Mouse (Mus musculus): Measurements from ENCODE around the gene Lmbr1l.
"Not testable (repeated sequence)": the region's sequence is repeated elsewhere in the genome, so short reads cannot be mapped to it uniquely, and the experiment has no call there.

Lmbr1l gene

GRCm38 (mm10) chr15:98934217-98934839, 16.3 kb upstream of the Lmbr1l start, which contains the start of gene Tuba1b:
Gene Tuba1b, minus strand, starts transcription at chr15:98934565.
- peak; percentile 92 for DNase-seq (ENCODE audit: low read depth, low spot score)

GRCm38 (mm10) chr15:98933833-98934216, 15.8 kb upstream of the Lmbr1l start:
- peak; percentile 99 for DNase-seq (ENCODE audit: low read depth, low spot score)

- DNase-seq (ENCODE audit: low read depth, low spot score), result peak; percentile 45
Measured at GRCm38 (mm10) chr15:98933004-98933671, 15.1 kb upstream of the Lmbr1l start.

- DNase-seq (ENCODE audit: low read depth, low spot score), result no peak
Measured at GRCm38 (mm10) chr15:98930998-98931397, 13.0 kb upstream of the Lmbr1l start.

GRCm38 (mm10) chr15:98930017-98930734, 12.1 kb upstream of the Lmbr1l start:
- DNase-seq (ENCODE audit: low read depth, low spot score), result peak; percentile 50

- peak; percentile 95 for DNase-seq (ENCODE audit: low read depth, low spot score)
Measured at GRCm38 (mm10) chr15:98928598-98929240, 10.7 kb upstream of the Lmbr1l start.

- no peak for DNase-seq (ENCODE audit: low read depth, low spot score)
Measured at GRCm38 (mm10) chr15:98927566-98927965, 9.5 kb upstream of the Lmbr1l start.

- no peak for DNase-seq (ENCODE audit: low read depth, low spot score)
Measured at GRCm38 (mm10) chr15:98924682-98925081, 6.7 kb upstream of the Lmbr1l start.

GRCm38 (mm10) chr15:98923031-98923537, 5.1 kb upstream of the Lmbr1l start:
- no peak for DNase-seq (ENCODE audit: low read depth, low spot score)

- no peak for DNase-seq (ENCODE audit: low read depth, low spot score)
Measured at GRCm38 (mm10) chr15:98922581-98922980, 4.5 kb upstream of the Lmbr1l start.

- DNase-seq (ENCODE audit: low read depth, low spot score), result peak; percentile 61
Measured at GRCm38 (mm10) chr15:98921510-98921909, 3.5 kb upstream of the Lmbr1l start.

GRCm38 (mm10) chr15:98918499-98918895, 466 bp upstream of the Lmbr1l start:
- DNase-seq (ENCODE audit: low read depth, low spot score), result not testable (repeated sequence)

- peak; percentile 51 for DNase-seq (ENCODE audit: low read depth, low spot score)
Measured at GRCm38 (mm10) chr15:98917091-98917490, 940 bp downstream of the Lmbr1l start.

GRCm38 (mm10) chr15:98916016-98916415, 2.0 kb downstream of the Lmbr1l start:
- no peak for DNase-seq (ENCODE audit: low read depth, low spot score)

- DNase-seq (ENCODE audit: low read depth, low spot score), result no peak
Measured at GRCm38 (mm10) chr15:98914903-98915302, 3.1 kb downstream of the Lmbr1l start.

GRCm38 (mm10) chr15:98904692-98905091, 13.3 kb downstream of the Lmbr1l start:
- peak; percentile 86 for DNase-seq (ENCODE audit: low read depth, low spot score)

- DNase-seq (ENCODE audit: low read depth, low spot score), result no peak
Measured at GRCm38 (mm10) chr15:98902600-98902999, 15.4 kb downstream of the Lmbr1l start.

GRCm38 (mm10) chr15:98901530-98901929, 16.5 kb downstream of the Lmbr1l start:
- no peak for DNase-seq (ENCODE audit: low read depth, low spot score)

- peak; percentile 70 for DNase-seq (ENCODE audit: low read depth, low spot score)
Measured at GRCm38 (mm10) chr15:98897928-98898800, 19.9 kb downstream of the Lmbr1l start, which contains the start of gene Dhh. Gene Dhh, minus strand, starts transcription at chr15:98898540.

GRCm38 (mm10) chr15:98897495-98897894, 20.5 kb downstream of the Lmbr1l start:
- DNase-seq (ENCODE audit: low read depth, low spot score), result peak; percentile 43
